Mouse (Mus musculus): Measurements from ENCODE around the gene Csmd2. TPM values are rescaled to one million over a fixed set of nuclear protein-coding genes. Genes with fewer than 3 reads are reported as not detected.

Gene Csmd2
- polyA plus RNA-seq, 1 experiment from 2014 or later, result 0.09 TPM

DNA sequence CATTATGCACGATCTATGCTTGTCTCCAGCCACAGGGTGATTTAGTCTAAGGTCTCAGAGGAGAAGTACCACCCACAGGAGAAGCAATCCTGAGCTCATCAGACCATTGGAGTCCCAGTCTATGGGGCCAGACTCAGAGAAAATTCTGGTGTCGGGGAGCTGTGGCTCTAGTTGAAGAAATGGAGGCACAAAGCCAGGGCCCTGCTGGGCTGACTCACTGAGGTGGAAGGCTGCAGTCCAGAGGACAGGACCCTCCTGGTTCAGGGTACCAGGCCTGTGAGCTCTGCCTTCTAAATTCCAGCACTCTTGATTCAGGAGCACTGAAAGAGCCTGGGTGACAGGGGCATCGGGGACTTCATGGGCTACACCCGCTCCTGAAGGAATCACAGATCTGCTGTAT lies 144.0 kb downstream of the Csmd2 start:
- H3K4me1 ChIP-seq (replicated peaks; ENCODE audit: control insufficient read depth, insufficient read depth, low read length), result no peaks in the 10 kb centered on the region
- H3K9me3 ChIP-seq (ENCODE audit: control insufficient read depth, low read length), result peaks cover 5% of the 10 kb centered on the region; the same call in 1 of the 2 replicates
- H3K4me2 ChIP-seq (ENCODE audit: low read depth, low read length), result no peak overlapping the region
- no peak overlapping the region for H3K4me3 ChIP-seq (ENCODE audit: low read length)
- no peak overlapping the region for H3K9ac ChIP-seq (ENCODE audit: low read length)
- ATAC-seq (ENCODE audit: low read depth), result no peak
- no peaks in the 10 kb centered on the region for H3K36me3 ChIP-seq (ENCODE audit: control insufficient read depth, insufficient read depth, low read length)
- WGBS, result 84% methylated on average over 4 of the region's 4 CpGs
- H3K27me3 ChIP-seq (ENCODE audit: control insufficient read depth, insufficient read depth, low read depth, low read length), result no peaks in the 10 kb centered on the region
- no peak overlapping the region for H3K27ac ChIP-seq (ENCODE audit: low read length)

DNA sequence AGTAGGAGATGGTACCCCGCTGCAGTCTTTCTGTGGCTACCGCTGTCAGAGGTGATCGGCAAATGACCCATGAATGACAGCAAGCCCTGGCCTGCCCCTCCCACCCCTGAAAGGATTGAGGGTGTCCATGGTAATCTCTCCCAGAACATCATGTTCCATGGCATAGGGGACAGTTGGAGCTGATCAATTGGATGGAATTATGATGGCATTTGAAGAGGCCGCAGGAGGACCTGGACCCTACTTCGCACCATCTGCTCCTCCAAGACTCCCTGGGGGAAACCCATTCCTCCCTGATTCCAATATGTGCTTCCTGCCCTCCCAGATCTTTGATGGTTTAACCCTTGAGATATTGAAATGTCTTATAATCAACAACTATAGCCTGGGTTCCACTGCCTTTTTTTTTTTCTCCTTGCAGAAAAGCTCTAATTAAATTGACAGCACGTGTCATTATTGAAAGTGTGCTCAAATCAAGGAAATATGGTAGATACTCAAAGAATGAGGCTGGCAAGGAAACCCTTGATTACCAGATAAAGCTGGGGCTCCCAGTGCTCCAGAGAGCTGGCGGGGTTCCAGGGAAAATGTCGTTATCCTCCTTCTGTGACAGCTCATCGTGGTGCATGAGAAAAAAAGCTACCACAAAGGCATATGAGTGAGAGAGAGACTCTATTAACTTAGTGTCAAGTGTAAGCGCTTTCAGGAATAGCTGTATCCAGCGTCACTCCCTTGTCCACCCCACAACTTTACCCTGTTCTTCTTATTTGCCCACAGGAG lies 145.4 kb downstream of the Csmd2 start:
- 66% methylated on average over 11 of the region's 11 CpGs for WGBS
- Histone ChIP-seq H3K4me1 (replicated peaks; ENCODE audit: control insufficient read depth, insufficient read depth, low read length) (no peaks in the 10 kb centered on the region), H3K27ac (ENCODE audit: low read length) (no peak overlapping the region), H3K27me3 (ENCODE audit: control insufficient read depth, insufficient read depth, low read depth, low read length) (no peaks in the 10 kb centered on the region), H3K9ac (ENCODE audit: low read length) (no peak overlapping the region), H3K4me3 (ENCODE audit: low read length) (no peak overlapping the region), H3K36me3 (ENCODE audit: control insufficient read depth, insufficient read depth, low read length) (no peaks in the 10 kb centered on the region), H3K9me3 (ENCODE audit: control insufficient read depth, low read length) (peaks cover 5% of the 10 kb centered on the region; the same call in 1 of the 2 replicates), H3K4me2 (ENCODE audit: low read depth, low read length) (no peak overlapping the region)
- no peak for ATAC-seq (ENCODE audit: low read depth)

DNA sequence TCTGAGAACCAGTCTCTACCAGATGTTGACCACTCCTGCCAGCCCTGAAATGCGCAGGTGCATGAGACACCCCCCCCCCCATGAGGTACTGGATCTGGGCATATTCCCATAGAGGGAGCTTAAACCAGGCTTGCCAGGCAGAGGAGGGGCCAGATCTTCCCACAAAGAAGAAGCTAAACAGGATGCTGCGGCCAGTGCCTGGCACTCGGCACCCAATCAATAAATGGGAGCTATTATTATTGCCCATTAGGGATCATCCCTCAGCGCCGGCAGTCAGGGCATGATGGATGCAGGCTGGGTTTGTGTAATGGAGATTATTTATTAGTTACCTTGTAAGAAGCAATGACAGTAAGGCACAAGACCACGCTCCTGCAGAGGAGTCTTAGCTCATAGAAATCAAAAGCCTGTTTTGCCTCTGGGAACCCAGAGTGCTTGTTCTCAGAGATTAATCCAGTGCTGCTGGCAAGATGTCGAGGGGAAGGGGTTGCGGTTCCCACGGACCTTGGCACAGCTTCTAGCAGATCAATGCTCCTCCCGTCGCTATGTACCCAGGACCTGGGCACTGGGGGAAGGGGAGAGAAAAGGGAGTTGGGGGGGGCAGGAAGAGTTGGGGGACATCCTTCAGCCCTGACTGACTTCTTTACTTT lies 146.8 kb downstream of the Csmd2 start:
- ATAC-seq (ENCODE audit: low read depth), result no peak
- Histone ChIP-seq H3K9me3 (ENCODE audit: control insufficient read depth, low read length) (peaks cover 5% of the 10 kb centered on the region; the same call in 1 of the 2 replicates), H3K9ac (ENCODE audit: low read length) (no peak overlapping the region), H3K27ac (ENCODE audit: low read length) (no peak overlapping the region), H3K4me1 (replicated peaks; ENCODE audit: control insufficient read depth, insufficient read depth, low read length) (no peaks in the 10 kb centered on the region), H3K27me3 (ENCODE audit: control insufficient read depth, insufficient read depth, low read depth, low read length) (no peaks in the 10 kb centered on the region), H3K4me2 (ENCODE audit: low read depth, low read length) (no peak overlapping the region), H3K36me3 (ENCODE audit: control insufficient read depth, insufficient read depth, low read length) (no peaks in the 10 kb centered on the region), H3K4me3 (ENCODE audit: low read length) (no peak overlapping the region)
- WGBS, result 69% methylated on average over 11 of the region's 11 CpGs

DNA sequence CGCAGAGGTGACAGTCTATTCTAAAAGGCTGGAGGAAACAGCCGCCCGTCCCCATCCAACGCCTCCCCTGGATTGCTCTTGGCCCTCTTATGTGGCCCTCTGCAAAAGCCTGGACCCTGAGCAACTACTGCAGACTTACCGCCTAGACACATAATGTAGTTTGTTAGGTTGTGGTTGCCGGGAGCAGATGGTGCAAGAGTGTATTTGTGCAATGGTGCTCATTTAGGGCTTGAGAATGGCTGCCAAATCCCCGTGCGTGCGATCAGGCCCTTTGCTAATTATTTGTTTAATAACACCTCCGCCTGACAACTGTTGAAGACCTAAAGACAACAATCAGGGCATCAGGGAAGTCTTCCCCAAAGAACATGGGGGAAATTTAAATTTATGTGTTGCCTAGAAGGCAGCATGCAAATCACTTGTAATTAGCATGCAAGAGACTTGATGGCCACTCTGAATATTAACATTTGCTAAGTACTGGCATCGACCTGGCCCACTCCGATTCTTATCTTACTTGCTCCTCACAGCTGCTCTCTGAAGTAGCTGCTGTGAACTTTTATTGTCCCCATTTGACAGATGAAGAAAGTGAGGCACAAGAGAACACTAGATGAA lies 147.5 kb downstream of the Csmd2 start:
- no peak overlapping the region for H3K4me3 ChIP-seq (ENCODE audit: low read length)
- no peak overlapping the region for H3K27ac ChIP-seq (ENCODE audit: low read length)
- no peaks in the 10 kb centered on the region for H3K36me3 ChIP-seq (ENCODE audit: control insufficient read depth, insufficient read depth, low read length)
- ATAC-seq (ENCODE audit: low read depth), result no peak
- H3K4me2 ChIP-seq (ENCODE audit: low read depth, low read length), result no peak overlapping the region
- H3K4me1 ChIP-seq (replicated peaks; ENCODE audit: control insufficient read depth, insufficient read depth, low read length), result no peaks in the 10 kb centered on the region
- 67% methylated on average over 12 of the region's 12 CpGs for WGBS
- no peaks in the 10 kb centered on the region for H3K27me3 ChIP-seq (ENCODE audit: control insufficient read depth, insufficient read depth, low read depth, low read length)
- H3K9me3 ChIP-seq (ENCODE audit: control insufficient read depth, low read length), result peaks cover 5% of the 10 kb centered on the region; the same call in 1 of the 2 replicates
- no peak overlapping the region for H3K9ac ChIP-seq (ENCODE audit: low read length)

DNA sequence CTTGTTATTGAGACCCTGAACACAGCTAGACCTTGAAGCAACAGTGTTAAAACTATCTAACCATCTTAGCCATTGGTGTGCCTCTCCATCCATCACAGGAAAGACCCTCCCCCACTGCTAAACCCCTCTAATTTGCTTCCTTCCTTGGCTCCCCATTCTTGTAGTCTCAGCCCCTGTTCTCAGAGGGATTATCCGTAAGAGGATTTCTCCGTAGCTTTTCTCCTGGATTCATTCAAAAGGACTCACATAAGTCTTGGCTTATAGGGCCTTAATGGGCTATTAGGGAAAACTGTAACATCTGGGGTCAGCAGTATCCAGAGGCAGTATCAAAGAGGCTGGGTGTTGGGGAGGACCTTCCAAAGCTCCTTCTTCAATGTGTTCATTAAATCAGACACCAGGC lies 152.3 kb downstream of the Csmd2 start:
- H3K27ac ChIP-seq (ENCODE audit: low read length), result no peak overlapping the region
- H3K4me2 ChIP-seq (ENCODE audit: low read depth, low read length), result no peak overlapping the region
- peaks cover 3% of the 10 kb centered on the region; the same call in 1 of the 2 replicates for H3K9me3 ChIP-seq (ENCODE audit: control insufficient read depth, low read length)
- WGBS, result 73% methylated on average over 2 of the region's 2 CpGs
- H3K4me3 ChIP-seq (ENCODE audit: low read length), result no peak overlapping the region
- H3K36me3 ChIP-seq (ENCODE audit: control insufficient read depth, insufficient read depth, low read length), result no peaks in the 10 kb centered on the region
- H3K27me3 ChIP-seq (ENCODE audit: control insufficient read depth, insufficient read depth, low read depth, low read length), result no peaks in the 10 kb centered on the region
- H3K4me1 ChIP-seq (replicated peaks; ENCODE audit: control insufficient read depth, insufficient read depth, low read length), result no peaks in the 10 kb centered on the region
- no peak for ATAC-seq (ENCODE audit: low read depth)
- no peak overlapping the region for H3K9ac ChIP-seq (ENCODE audit: low read length)

DNA sequence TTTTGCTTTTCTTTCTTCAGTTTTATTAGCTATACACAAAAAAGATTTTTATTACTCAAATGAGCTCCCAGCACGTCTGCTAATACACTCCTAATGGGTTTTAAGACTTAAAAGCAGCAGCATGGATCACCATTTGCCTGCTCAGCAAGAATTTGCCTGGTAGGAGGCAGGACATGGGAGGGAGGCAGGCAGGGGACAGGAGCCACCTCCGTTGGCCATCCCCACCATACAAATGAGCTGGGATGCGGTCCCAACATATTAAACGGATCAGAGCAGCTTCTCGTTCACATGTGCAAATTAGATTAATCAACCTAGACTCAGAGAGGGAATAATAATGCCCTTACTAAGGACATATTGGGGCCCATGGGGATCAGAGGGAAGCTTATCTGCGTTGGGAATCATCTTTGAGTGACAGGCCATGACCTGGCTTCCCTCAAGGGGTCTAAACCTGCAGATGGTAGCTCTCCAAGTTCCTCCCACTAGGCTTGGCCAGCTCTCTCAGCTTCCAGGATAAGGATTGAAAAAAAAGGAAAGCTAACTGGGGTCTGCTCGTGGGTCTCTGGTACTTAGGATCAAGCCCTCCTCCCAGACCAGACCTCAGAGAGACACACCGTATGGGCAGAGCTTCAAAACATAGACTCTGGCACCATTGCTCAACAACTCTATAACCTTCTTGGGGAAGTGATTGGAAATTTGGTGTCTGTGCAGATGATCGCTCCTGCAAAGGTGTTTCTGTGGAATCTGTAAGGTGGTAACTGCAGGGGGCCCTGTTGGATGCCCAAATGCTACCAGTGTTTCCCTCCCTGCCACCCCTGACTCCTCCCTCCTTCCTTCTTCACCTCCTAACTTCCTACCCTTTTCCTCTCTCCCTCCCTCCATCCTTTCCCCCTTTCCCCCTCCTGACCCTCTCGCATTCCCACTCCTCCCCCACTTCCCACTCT lies 153.8 kb downstream of the Csmd2 start:
- no peak for ATAC-seq (ENCODE audit: low read depth)
- H3K27ac ChIP-seq (ENCODE audit: low read length), result no peak overlapping the region

DNA sequence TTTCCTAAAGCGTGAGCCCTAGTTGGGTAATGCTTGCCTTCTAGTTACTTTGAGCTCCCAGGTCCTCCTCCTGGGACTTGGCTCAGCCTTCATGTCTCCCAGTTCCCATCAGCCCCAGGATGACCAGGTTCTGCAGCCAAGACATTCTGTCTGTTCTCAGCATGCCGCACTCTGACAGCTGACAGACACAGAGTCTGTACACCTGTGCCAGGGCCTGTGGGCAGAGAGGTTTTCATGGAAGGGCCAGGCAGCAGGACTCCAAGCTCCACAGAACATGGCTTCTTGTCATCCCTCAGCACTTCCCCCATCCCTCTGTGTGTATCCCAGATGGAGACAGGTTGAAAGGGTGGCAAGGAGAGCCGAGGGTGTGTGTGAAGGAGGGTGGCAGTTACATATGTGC lies 154.6 kb downstream of the Csmd2 start:
- no peaks in the 10 kb centered on the region for H3K9me3 ChIP-seq (ENCODE audit: control insufficient read depth, low read length)
- H3K27ac ChIP-seq (ENCODE audit: low read length), result no peak overlapping the region
- H3K27me3 ChIP-seq (ENCODE audit: control insufficient read depth, insufficient read depth, low read depth, low read length), result no peaks in the 10 kb centered on the region
- 85% methylated on average over 3 of the region's 3 CpGs for WGBS
- H3K4me2 ChIP-seq (ENCODE audit: low read depth, low read length), result no peak overlapping the region
- no peak overlapping the region for H3K4me3 ChIP-seq (ENCODE audit: low read length)
- no peaks in the 10 kb centered on the region for H3K36me3 ChIP-seq (ENCODE audit: control insufficient read depth, insufficient read depth, low read length)
- H3K9ac ChIP-seq (ENCODE audit: low read length), result no peak overlapping the region
- H3K4me1 ChIP-seq (replicated peaks; ENCODE audit: control insufficient read depth, insufficient read depth, low read length), result no peaks in the 10 kb centered on the region
- no peak for ATAC-seq (ENCODE audit: low read depth)

More for the DNA sequence above, 153.8 kb downstream of the Csmd2 start:
- no peaks in the 10 kb centered on the region for H3K27me3 ChIP-seq (ENCODE audit: control insufficient read depth, insufficient read depth, low read depth, low read length)
- no peak overlapping the region for H3K9ac ChIP-seq (ENCODE audit: low read length)
- H3K36me3 ChIP-seq (ENCODE audit: control insufficient read depth, insufficient read depth, low read length), result no peaks in the 10 kb centered on the region
- 52% methylated on average over 10 of the region's 10 CpGs for WGBS
- H3K4me2 ChIP-seq (ENCODE audit: low read depth, low read length), result no peak overlapping the region
- H3K4me1 ChIP-seq (replicated peaks; ENCODE audit: control insufficient read depth, insufficient read depth, low read length), result no peaks in the 10 kb centered on the region
- no peaks in the 10 kb centered on the region for H3K9me3 ChIP-seq (ENCODE audit: control insufficient read depth, low read length)
- no peak overlapping the region for H3K4me3 ChIP-seq (ENCODE audit: low read length)

DNA sequence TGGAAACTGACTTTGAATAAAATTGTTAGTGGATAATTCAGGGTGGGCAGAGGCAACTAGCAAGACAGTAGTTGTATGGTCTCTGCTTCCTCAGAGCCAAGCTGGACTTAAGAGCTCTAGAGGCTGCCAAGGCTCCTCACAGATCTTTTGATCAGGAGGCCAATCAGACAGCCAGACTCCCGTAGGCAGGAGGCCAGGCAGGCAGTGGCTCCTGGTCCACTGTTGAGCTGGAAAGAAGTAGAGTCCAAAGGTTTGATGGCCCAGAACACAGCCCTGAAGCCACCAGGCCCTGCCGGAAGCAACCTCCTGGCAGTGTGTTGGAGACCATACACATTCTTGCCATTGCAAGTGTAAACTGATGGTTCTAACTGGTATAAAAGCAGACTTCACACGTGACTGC lies 155.5 kb downstream of the Csmd2 start:
- Histone ChIP-seq H3K4me2 (ENCODE audit: low read depth, low read length) (no peak overlapping the region), H3K9ac (ENCODE audit: low read length) (no peak overlapping the region), H3K27ac (ENCODE audit: low read length) (no peak overlapping the region), H3K4me1 (replicated peaks; ENCODE audit: control insufficient read depth, insufficient read depth, low read length) (no peaks in the 10 kb centered on the region), H3K27me3 (ENCODE audit: control insufficient read depth, insufficient read depth, low read depth, low read length) (no peaks in the 10 kb centered on the region), H3K36me3 (ENCODE audit: control insufficient read depth, insufficient read depth, low read length) (no peaks in the 10 kb centered on the region), H3K4me3 (ENCODE audit: low read length) (no peak overlapping the region), H3K9me3 (ENCODE audit: control insufficient read depth, low read length) (no peaks in the 10 kb centered on the region)
- no peak for ATAC-seq (ENCODE audit: low read depth)
- WGBS, result 80% methylated on average over 3 of the region's 3 CpGs

Measured in lung, embryonic 16.5 days (tissue).